Mouse (Mus musculus) adrenal gland, postnatal 14 days (tissue): ENCODE data around the gene Cyp27b1. TPM values are rescaled to one million over a fixed set of nuclear protein-coding genes. Genes with fewer than 3 reads are reported as not detected.
"Not testable (repeated sequence)": the region's sequence is repeated elsewhere in the genome, so short reads cannot be mapped to it uniquely, and the experiment has no call there.

Source experiments
- DNase-seq: peaks from one replicate; pipeline ENCODE4 v3.0.0; 2021; ENCODE audit warnings: mixed read lengths
- total RNA-seq: library from RNA; stranded (reverse); gene quantifications from 2 replicates; pipeline ENCODE4 v1.2.3, GENCODE M21; 2021

Cyp27b1 gene
- total RNA-seq, 1 experiment from 2014 or later, result 0.26 TPM

- peak; percentile 94 for DNase-seq
Measured at GRCm38 (mm10) chr10:127070190-127071121, 22.4 kb downstream of the Cyp27b1 start, which contains the start of gene Tspan31. Gene Tspan31 (minus strand): TSS chr10:127070264.

- no peak for DNase-seq
Measured at GRCm38 (mm10) chr10:127071203-127071602, 23.2 kb downstream of the Cyp27b1 start.

DNA sequence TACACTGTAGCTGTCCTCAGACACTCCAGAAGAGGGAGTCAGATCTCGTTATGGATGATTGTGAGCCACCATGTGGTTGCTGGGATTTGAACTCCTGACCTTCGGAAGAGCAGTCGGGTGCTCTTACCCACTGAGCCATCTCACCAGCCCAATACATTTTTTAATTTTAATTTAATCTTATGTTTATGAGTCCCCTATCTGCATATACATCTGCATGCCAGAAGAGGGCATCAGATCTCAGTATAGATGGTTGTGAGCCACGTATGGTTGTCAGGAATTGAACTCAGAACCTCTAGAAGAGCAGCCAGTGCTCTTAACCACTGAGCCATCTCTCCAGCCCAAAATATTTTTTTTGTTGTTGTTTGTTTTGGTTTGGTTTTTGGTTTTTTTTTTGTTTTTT is 24.2 kb downstream of the Cyp27b1 start:
- DNase-seq, result not testable (repeated sequence)

- not testable (repeated sequence) for DNase-seq
Measured at GRCm38 (mm10) chr10:127072969-127073368, 24.9 kb downstream of the Cyp27b1 start.

DNA sequence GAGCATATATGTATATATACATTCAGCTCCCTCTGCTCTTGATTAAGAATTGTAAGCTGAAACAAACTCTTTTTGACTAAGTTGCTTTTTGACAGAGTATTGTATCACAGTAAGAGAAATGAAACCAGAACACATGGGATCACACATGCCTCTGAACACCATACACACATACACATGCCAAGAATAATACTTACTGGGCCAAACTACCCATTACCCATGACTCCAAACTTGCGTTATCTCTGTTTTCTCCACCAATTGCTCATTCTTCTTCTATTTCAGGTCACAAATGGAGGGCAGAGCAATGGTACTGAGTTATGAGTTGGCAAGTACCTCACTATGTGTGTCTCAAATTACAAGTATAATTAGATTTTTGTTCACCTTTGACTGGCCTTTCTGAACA is 25.9 kb downstream of the Cyp27b1 start:
- no peak for DNase-seq

DNA sequence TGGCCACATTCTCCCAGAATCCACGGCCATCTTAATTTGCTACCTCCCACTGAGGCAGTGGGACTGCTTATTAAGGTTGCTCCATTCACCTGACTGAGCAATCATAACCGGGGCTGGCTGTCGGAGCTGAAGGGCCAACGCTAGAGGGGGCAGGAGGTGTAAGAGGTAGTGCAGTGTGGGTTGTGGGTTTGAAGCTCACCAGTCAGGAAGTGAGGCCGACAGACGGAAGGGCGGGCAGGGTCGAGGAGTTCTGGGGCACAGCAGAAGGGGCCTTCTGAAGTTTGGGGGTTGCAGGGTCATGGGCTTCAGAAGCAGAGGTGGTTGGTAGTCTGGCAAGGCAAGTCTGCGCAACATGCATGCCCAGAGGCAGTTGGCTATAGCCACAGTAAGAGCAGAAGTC is 27.0 kb downstream of the Cyp27b1 start, which contains the start of gene Agap2:
Agap2 (plus strand) TSS at position 205 of the 400 bp plus-strand sequence.
- DNase-seq, result no peak

- DNase-seq, result no peak
Measured at GRCm38 (mm10) chr10:127075651-127076050, 27.6 kb downstream of the Cyp27b1 start.

- no peak for DNase-seq
Measured at GRCm38 (mm10) chr10:127076082-127076481, 28.0 kb downstream of the Cyp27b1 start.

GRCm38 (mm10) chr10:127077515-127077914 is 29.5 kb downstream of the Cyp27b1 start:
- DNase-seq, result no peak

DNA sequence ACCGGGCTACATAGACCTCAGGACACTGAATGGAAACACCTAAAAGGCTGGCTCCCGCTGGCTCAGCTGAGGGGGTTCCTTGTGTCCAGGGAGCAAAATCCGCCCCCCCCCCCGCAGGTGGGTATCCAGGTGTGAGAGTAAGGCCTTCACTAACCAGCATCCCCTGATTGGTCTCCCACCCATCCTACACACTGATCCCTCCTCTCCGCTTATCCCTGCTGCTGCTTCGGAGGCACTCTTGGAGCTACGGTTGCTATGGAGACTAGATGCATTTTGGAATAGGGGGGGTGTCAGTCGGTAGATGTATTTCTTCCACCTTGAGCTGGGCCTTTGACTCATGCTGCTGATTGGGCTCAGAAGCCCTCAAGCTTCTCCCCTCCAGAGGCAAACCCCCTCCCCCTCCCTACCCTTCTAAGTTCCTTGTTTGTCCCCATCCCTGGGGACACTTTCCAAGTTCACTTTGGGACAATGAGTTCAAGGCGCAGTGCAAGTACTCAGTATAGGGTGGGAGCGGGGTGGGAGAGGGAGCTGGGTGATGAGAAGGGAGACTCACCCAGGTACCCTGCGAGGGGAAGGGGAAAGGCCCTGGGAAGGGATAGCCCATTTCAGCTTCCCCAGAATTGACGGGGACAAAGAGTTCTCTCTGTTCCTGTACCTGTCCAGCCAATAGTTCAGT is 30.1 kb downstream of the Cyp27b1 start:
- no peak for DNase-seq

GRCm38 (mm10) chr10:127078677-127079575 is 30.9 kb downstream of the Cyp27b1 start:
- peak; percentile 56 for DNase-seq

- DNase-seq, result no peak
Measured at GRCm38 (mm10) chr10:127079665-127080391, 31.8 kb downstream of the Cyp27b1 start.

- DNase-seq, result no peak
Measured at GRCm38 (mm10) chr10:127080901-127081780, 33.1 kb downstream of the Cyp27b1 start.

- no peak for DNase-seq
Measured at GRCm38 (mm10) chr10:127081996-127082620, 34.1 kb downstream of the Cyp27b1 start.

GRCm38 (mm10) chr10:127083292-127083914 is 35.4 kb downstream of the Cyp27b1 start:
- no peak for DNase-seq

DNA sequence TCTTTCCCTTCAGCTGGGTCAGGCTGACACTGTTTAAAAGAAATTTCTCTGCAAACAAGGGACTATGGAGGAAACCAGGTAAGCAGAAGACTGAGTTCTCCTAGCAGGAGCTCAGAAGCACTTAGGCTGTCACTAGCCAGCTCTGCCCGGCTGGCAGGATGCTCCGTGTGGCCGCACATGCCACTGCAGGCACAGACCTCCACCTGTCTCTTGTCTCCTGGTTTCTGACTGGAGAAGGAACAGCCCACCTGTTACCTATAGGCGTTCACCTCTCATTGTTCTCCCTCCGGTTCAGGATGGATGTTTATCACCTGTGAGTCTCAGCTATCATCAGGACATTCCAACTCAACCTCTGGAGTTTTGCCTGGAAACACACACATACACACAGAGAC is 35.9 kb downstream of the Cyp27b1 start:
- no peak for DNase-seq

DNA sequence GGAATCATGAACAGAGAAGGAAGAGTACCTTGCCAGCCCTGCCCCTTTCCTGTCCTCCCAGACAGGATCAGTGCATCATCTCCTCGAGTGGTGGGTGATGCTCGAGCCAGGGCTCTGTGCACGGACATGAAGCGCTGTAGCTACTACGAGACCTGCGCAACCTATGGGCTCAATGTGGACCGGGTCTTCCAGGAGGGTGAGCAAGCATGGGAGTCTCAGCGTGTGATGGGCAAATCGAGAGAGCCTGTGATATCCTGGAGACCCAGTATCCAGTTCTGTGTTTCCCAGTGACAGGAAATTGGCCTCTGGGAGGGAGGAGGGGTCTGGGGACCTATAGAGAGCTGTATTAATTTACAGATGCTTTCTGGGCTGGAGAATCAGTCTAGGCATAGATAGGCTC is 37.0 kb downstream of the Cyp27b1 start:
- DNase-seq, result no peak

GRCm38 (mm10) chr10:127085633-127086032 is 37.6 kb downstream of the Cyp27b1 start:
- DNase-seq, result no peak
